Mouse (Mus musculus): ENCODE measurements around the gene Cenpe. TPM values are rescaled to one million over a fixed set of nuclear protein-coding genes. Genes with fewer than 3 reads are reported as not detected.

Gene Cenpe
- total and polyA plus RNA-seq, 3 experiments: 0.18 to 0.84 (median 0.84) TPM

DNA sequence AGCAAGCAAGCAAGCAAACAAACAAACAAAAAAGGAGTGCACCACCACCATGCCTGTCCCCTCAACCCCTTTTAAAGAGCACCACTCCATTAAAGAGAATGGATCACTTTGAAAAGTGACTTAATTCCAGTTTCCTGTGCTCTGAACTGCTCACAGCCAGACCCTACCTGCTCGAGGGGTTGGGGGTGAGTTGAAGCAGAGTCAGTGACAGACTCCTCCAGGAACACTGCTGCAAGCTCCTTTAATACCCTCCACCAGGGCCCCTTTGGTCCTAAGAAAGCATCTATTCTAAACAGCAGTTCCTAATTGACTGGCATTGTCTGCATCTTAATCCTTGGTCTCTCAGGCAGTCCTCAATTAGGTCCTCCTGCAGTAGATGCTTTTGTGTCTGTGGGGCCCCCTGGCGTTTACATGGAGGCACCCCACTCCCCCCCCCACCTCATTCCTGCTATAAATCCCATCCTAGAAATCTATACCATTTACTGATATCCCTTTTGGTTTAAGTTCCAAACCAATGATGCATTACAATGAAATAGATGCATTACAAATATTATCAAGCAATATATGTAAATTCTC is 100.7 kb downstream of the Cenpe start:
- no peaks in the 10 kb centered on the region for H3K36me3 ChIP-seq (ENCODE audit: control insufficient read depth, insufficient read depth, low read length)
- TF ChIP-seq POLR2A (IDR thresholded peaks at IDR 0.05; ENCODE audit: insufficient read depth, low read depth, low read length): no peak
- no peak for TF ChIP-seq EP300 (IDR thresholded peaks at IDR 0.05; ENCODE audit: insufficient read depth, low read depth, low read length)
- no peak for TF ChIP-seq CTCF (IDR thresholded peaks at IDR 0.05)
- no peaks in the 10 kb centered on the region for H3K79me2 ChIP-seq (replicated peaks; ENCODE audit: control insufficient read depth, insufficient read depth, low read length)
- no peak overlapping the region for H3K4me3 ChIP-seq
- H3K9ac ChIP-seq (ENCODE audit: low read depth, low read length): no peak overlapping the region
- intact Hi-C loops (cut with DNase I): no loop called here
- no peak for DNase-seq
- no peaks in the 10 kb centered on the region for H3K4me1 ChIP-seq (ENCODE audit: control insufficient read depth, insufficient read depth, low read length)
- 45% methylated on average over 2 of the region's 2 CpGs for WGBS
- no peaks in the 10 kb centered on the region for H3K27me3 ChIP-seq (ENCODE audit: control insufficient read depth, insufficient read depth, low read length)
- H3K27ac ChIP-seq: no peak overlapping the region

DNA sequence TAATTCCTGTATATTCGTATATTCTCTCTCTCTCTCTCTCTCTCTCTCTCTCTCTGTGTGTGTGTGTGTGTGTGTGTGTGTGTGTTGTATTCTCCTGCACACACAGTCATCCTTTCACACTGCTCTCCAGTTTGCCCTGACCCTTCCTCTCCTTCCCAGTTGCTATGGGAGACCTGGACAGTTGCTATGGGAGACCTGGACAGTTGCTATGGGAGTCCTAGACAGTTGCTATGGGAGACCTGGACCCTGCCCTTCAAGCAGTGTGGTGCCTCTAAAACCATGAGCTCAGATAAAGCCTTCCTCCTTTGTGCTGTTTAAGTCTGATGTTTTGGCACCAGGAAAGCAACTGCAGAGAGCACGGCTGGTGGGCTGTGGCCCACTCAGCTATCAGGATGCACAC is 101.4 kb downstream of the Cenpe start:
- no peaks in the 10 kb centered on the region for H3K36me3 ChIP-seq (ENCODE audit: control insufficient read depth, insufficient read depth, low read length)
- no peak overlapping the region for H3K9ac ChIP-seq (ENCODE audit: low read depth, low read length)
- H3K4me1 ChIP-seq (ENCODE audit: control insufficient read depth, insufficient read depth, low read length): no peaks in the 10 kb centered on the region
- intact Hi-C loops (cut with DNase I): no loop called here
- no peaks in the 10 kb centered on the region for H3K79me2 ChIP-seq (replicated peaks; ENCODE audit: control insufficient read depth, insufficient read depth, low read length)
- no peak overlapping the region for H3K4me3 ChIP-seq
- 55% methylated on average over 2 of the region's 2 CpGs for WGBS
- no peak for DNase-seq
- no peak overlapping the region for H3K27ac ChIP-seq
- TF ChIP-seq EP300 (IDR thresholded peaks at IDR 0.05; ENCODE audit: insufficient read depth, low read depth, low read length) (no peak), CTCF (IDR thresholded peaks at IDR 0.05) (no peak), POLR2A (IDR thresholded peaks at IDR 0.05; ENCODE audit: insufficient read depth, low read depth, low read length) (no peak)
- no peaks in the 10 kb centered on the region for H3K27me3 ChIP-seq (ENCODE audit: control insufficient read depth, insufficient read depth, low read length)

DNA sequence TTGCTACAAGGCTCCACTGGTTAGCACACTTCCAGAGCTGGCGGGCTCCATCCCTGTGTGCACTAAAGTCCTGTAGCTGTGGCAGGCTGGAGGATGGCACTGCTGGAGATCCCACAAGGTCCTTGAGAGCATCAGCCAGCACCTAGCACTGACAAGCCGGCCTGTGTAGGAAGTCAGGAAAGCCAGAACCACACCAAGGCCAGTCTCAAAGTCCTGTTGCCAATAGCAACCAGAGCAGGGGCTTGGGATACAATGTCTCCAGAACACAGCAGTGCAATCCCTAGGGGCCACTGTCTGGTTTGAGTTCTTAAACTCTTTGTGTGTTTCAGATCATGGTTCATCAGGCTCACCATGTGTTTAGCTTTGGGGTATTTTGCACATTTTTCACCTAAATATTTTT is 102.5 kb downstream of the Cenpe start:
- Histone ChIP-seq H3K9ac (ENCODE audit: low read depth, low read length) (no peak overlapping the region), H3K4me1 (ENCODE audit: control insufficient read depth, insufficient read depth, low read length) (no peaks in the 10 kb centered on the region), H3K36me3 (ENCODE audit: control insufficient read depth, insufficient read depth, low read length) (no peaks in the 10 kb centered on the region), H3K4me3 (no peak overlapping the region), H3K27me3 (ENCODE audit: control insufficient read depth, insufficient read depth, low read length) (no peaks in the 10 kb centered on the region), H3K27ac (no peak overlapping the region), H3K79me2 (replicated peaks; ENCODE audit: control insufficient read depth, insufficient read depth, low read length) (no peaks in the 10 kb centered on the region)
- TF ChIP-seq EP300 (IDR thresholded peaks at IDR 0.05; ENCODE audit: insufficient read depth, low read depth, low read length): no peak
- no peak for TF ChIP-seq POLR2A (IDR thresholded peaks at IDR 0.05; ENCODE audit: insufficient read depth, low read depth, low read length)
- TF ChIP-seq CTCF (IDR thresholded peaks at IDR 0.05): no peak
- intact Hi-C loops (cut with DNase I): no loop called here
- WGBS: 53% methylated on average over 2 of the region's 2 CpGs
- no peak for DNase-seq

DNA sequence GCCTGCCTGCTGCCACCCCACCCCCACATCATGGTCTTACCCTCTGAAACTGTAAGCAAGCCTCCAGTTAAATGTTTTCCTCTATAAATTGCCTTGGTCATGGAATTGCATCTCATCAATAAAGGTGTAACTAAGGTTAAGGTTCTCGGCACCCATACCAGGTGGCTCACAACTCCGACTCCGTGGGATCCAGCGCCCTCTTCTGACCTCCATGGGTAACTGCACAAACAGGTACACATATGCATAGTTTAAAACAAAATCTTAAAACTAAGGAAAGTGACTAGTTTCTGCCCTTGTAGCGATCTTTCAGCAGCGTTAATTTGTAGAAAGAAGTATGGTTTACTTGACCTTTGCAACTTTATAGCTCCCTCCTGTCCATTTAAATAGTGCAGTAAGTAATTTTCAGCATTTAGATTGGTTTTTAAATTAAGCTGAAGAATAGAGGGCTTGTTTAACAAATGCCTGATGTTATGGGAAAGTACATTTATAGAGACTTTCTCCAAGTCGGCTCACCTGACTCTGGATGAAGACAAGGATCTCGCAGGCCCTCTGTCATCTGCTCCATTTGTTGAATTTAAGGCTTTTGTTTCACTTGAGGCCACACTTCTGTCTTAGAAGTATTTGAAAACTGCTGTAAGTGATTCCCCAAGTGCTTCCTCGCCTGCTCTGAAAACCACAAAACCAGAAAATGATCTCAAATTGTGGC is 103.5 kb downstream of the Cenpe start:
- no peak overlapping the region for H3K27ac ChIP-seq
- no peak overlapping the region for H3K4me3 ChIP-seq
- no peaks in the 10 kb centered on the region for H3K36me3 ChIP-seq (ENCODE audit: control insufficient read depth, insufficient read depth, low read length)
- H3K79me2 ChIP-seq (replicated peaks; ENCODE audit: control insufficient read depth, insufficient read depth, low read length): no peaks in the 10 kb centered on the region
- no peak for DNase-seq
- 87% methylated on average over 9 of the region's 9 CpGs for WGBS
- no peaks in the 10 kb centered on the region for H3K4me1 ChIP-seq (ENCODE audit: control insufficient read depth, insufficient read depth, low read length)
- TF ChIP-seq CTCF (IDR thresholded peaks at IDR 0.05) (no peak), EP300 (IDR thresholded peaks at IDR 0.05; ENCODE audit: insufficient read depth, low read depth, low read length) (no peak), POLR2A (IDR thresholded peaks at IDR 0.05; ENCODE audit: insufficient read depth, low read depth, low read length) (no peak)
- H3K9ac ChIP-seq (ENCODE audit: low read depth, low read length): no peak overlapping the region
- no peaks in the 10 kb centered on the region for H3K27me3 ChIP-seq (ENCODE audit: control insufficient read depth, insufficient read depth, low read length)
- intact Hi-C loops (cut with DNase I): no loop called here

DNA sequence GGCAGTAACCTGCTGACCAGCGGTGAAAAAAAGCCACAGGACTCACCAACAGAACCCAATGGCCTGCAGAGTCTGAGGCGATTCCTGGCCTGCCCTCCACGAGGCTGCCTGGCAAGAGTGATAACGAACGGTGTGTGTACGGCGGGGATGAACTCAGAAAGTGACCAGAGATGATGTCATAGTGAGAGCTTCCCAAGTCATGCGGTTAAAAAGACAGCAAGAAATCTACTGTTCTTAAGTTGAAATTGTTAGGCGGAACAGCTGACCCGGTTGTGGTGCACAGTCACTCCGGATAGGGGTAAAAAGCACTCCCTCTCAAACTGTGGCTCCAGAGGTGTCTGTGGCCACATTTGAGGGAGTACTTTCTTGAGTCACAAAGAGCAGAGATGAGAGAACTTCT is 106.0 kb downstream of the Cenpe start:
- 64% methylated on average over 11 of the region's 11 CpGs for WGBS
- Histone ChIP-seq H3K4me3 (no peak overlapping the region), H3K79me2 (replicated peaks; ENCODE audit: control insufficient read depth, insufficient read depth, low read length) (no peaks in the 10 kb centered on the region), H3K36me3 (ENCODE audit: control insufficient read depth, insufficient read depth, low read length) (no peaks in the 10 kb centered on the region), H3K9ac (ENCODE audit: low read depth, low read length) (no peak overlapping the region), H3K4me1 (ENCODE audit: control insufficient read depth, insufficient read depth, low read length) (no peaks in the 10 kb centered on the region), H3K27ac (no peak overlapping the region), H3K27me3 (ENCODE audit: control insufficient read depth, insufficient read depth, low read length) (no peaks in the 10 kb centered on the region)
- no peak for DNase-seq
- no peak for TF ChIP-seq POLR2A (IDR thresholded peaks at IDR 0.05; ENCODE audit: insufficient read depth, low read depth, low read length)
- TF ChIP-seq CTCF (IDR thresholded peaks at IDR 0.05): no peak
- TF ChIP-seq EP300 (IDR thresholded peaks at IDR 0.05; ENCODE audit: insufficient read depth, low read depth, low read length): no peak
- intact Hi-C loops (cut with DNase I): no loop called here

Other genes with a start within 250 kb of the Cenpe start
- 1 to 10 TPM; 3.3 to 4.8 TPM for gene Bdh2, start 68.7 kb downstream of the Cenpe start, total RNA-seq (2021)
- 0.91 and 1.6 TPM in 2 replicates for gene Bdh2, start 68.7 kb downstream of the Cenpe start, polyA plus RNA-seq (2012; rRNA removed)
- gene Slc9b2, start 95.2 kb downstream of the Cenpe start, total RNA-seq (2021): under 1 TPM; 0.20 to 0.44 TPM
- gene Slc9b2, start 95.2 kb downstream of the Cenpe start, polyA plus RNA-seq (2012; rRNA removed): 0.10 and 0.15 TPM in 2 replicates
- under 1 TPM in 1 of 2 experiments, not detected in 1; 0.29 TPM for gene Slc9b1, start 135.5 kb downstream of the Cenpe start, total RNA-seq (2021)
- gene Slc9b1, start 135.5 kb downstream of the Cenpe start, polyA plus RNA-seq (2012; rRNA removed): 0.04 TPM in 1 of 2 replicates, not detected in the other
- gene Cisd2, start 211.4 kb downstream of the Cenpe start, total RNA-seq (2021): 10 to 100 TPM; 47.1 to 55.0 TPM
- gene Cisd2, start 211.4 kb downstream of the Cenpe start, polyA plus RNA-seq (2012; rRNA removed): 20.6 and 31.4 TPM in 2 replicates
- 100 to 1,000 TPM; 357 to 416 TPM for gene Ube2d3, start 225.6 kb downstream of the Cenpe start, total RNA-seq (2021)
- gene Ube2d3, start 225.6 kb downstream of the Cenpe start, polyA plus RNA-seq (2012; rRNA removed): 285 and 532 TPM in 2 replicates

All from heart, adult 2 months (tissue).